Comparison of ENCODE assay signal across 8 mouse cellular contexts in the genomic region with DNA sequence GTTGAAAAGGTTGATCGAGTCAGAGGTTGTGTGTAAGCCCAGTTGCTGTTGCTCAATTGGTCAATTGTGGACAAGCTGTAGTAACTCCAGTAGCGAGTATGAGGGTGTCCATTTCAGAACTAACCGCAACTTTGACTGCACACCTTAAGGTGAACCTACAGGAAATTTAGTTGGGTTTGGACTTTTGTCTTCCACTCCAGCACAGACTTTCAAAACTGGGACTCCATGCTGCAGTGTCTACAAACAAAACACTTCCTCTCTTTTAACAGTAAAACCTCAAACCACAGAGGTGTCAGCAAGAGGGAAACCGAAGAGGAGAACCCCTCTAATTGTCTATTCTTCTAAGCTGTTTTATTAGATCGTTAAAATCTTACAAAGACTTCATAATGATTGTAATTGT. TPM values are rescaled to one million over a fixed set of nuclear protein-coding genes. Genes with fewer than 3 reads are reported as not detected.
DNase-seq lines count a peak whose midpoint lies in the region; ATAC-seq and TF ChIP-seq lines count a peak whose summit lies in the region.

No protein-coding gene starts in this region.

- H3K9ac ChIP-seq in embryonic facial prominence, embryonic 15.5 days, result 0 out of 2 replicates have a peak overlapping the region, but pooled peaks have one; percentile 95
- H3K9ac ChIP-seq in limb, embryonic 13.5 days, result peak overlapping the region; percentile 99
- peak overlapping the region; percentile 99 for H3K9ac ChIP-seq in stomach, embryonic 14.5 days (replicated peaks; ENCODE audit: low read depth, low read length)

- no peaks in the 10 kb centered on the region for H3K36me3 ChIP-seq in testis, adult 2 months (ENCODE audit: control insufficient read depth, insufficient read depth, low read length)
- peaks cover 20% of the 10 kb centered on the region; the same call in 1 of the 2 replicates for H3K36me3 ChIP-seq in embryonic facial prominence, embryonic 15.5 days
- H3K36me3 ChIP-seq in limb, embryonic 13.5 days, result peaks cover 27% of the 10 kb centered on the region
- H3K36me3 ChIP-seq in stomach, embryonic 14.5 days (ENCODE audit: control insufficient read depth, insufficient read depth, low read length), result peaks cover 9% of the 10 kb centered on the region; the same call in 1 of the 2 replicates

- H3K9me3 ChIP-seq in embryonic facial prominence, embryonic 15.5 days (replicated peaks), result no peaks in the 10 kb centered on the region
- H3K9me3 ChIP-seq in limb, embryonic 13.5 days, result no peaks in the 10 kb centered on the region
- no peaks in the 10 kb centered on the region for H3K9me3 ChIP-seq in stomach, embryonic 14.5 days (ENCODE audit: control insufficient read depth, low read depth, low read length)

- 0 out of 2 replicates have a peak overlapping the region, but pooled peaks have one; percentile 5 for H3K27ac ChIP-seq in testis, adult 2 months (ENCODE audit: control insufficient read depth, insufficient read depth, low read depth, low read length)
- no peak overlapping the region for H3K27ac ChIP-seq in embryonic facial prominence, embryonic 15.5 days (replicated peaks)
- no peak overlapping the region for H3K27ac ChIP-seq in limb, embryonic 13.5 days
- peak overlapping the region; percentile 93; the same call in 1 of the 2 replicates for H3K27ac ChIP-seq in stomach, embryonic 14.5 days (ENCODE audit: low read length)

- no peak for DNase-seq in testis, postnatal 14 days (ENCODE audit: low spot score)
- DNase-seq in layer of hippocampus, adult 9-10 months (ENCODE audit: low spot score), result no peak
- DNase-seq in gastrocnemius, postnatal 14 days, result no peak
- DNase-seq in right cerebral cortex, postnatal 4 days, result no peak

- WGBS in embryonic facial prominence, embryonic 15.5 days, result 43% methylated on average over 5 of the region's 5 CpGs
- 31% methylated on average over 5 of the region's 5 CpGs for WGBS in limb, embryonic 13.5 days
- WGBS in stomach, embryonic 14.5 days, result 41% methylated on average over 5 of the region's 5 CpGs

- peak overlapping the region; percentile 91; the same call in 1 of the 2 replicates for H3K4me3 ChIP-seq in testis, adult 2 months (ENCODE audit: control insufficient read depth, low read depth, low read length)
- H3K4me3 ChIP-seq in embryonic facial prominence, embryonic 15.5 days (replicated peaks), result peak overlapping the region; percentile 94
- H3K4me3 ChIP-seq in limb, embryonic 13.5 days, result peak overlapping the region; percentile 97
- H3K4me3 ChIP-seq in stomach, embryonic 14.5 days (ENCODE audit: low read depth, low read length), result peak overlapping the region; percentile 98

- peak overlapping the region; percentile 67 for H3K4me2 ChIP-seq in embryonic facial prominence, embryonic 15.5 days (replicated peaks)
- H3K4me2 ChIP-seq in limb, embryonic 13.5 days (replicated peaks), result peak overlapping the region; percentile 89
- peak overlapping the region; percentile 79 for H3K4me2 ChIP-seq in stomach, embryonic 14.5 days (replicated peaks; ENCODE audit: low read depth, low read length)

- H3K27me3 ChIP-seq in testis, adult 2 months (ENCODE audit: control insufficient read depth, insufficient read depth, low read length), result no peaks in the 10 kb centered on the region
- H3K27me3 ChIP-seq in embryonic facial prominence, embryonic 15.5 days, result no peaks in the 10 kb centered on the region
- H3K27me3 ChIP-seq in limb, embryonic 13.5 days, result no peaks in the 10 kb centered on the region
- H3K27me3 ChIP-seq in stomach, embryonic 14.5 days (ENCODE audit: control insufficient read depth, insufficient read depth, low read length), result no peaks in the 10 kb centered on the region

- intact Hi-C loops in gastrocnemius, postnatal 14 days (cut with DNase I; ENCODE audit: low total_unique reads), result no loop called here

- no peak for ATAC-seq in embryonic facial prominence, embryonic 15.5 days (ENCODE audit: insufficient number of reproducible peaks, low FRiP score, low TSS enrichment, low read depth)
- ATAC-seq in limb, embryonic 13.5 days (ENCODE audit: low FRiP score, low read depth), result no peak
- no peak for ATAC-seq in stomach, embryonic 14.5 days (ENCODE audit: insufficient number of reproducible peaks, insufficient read depth, low FRiP score, low read depth)

- no peak for TF ChIP-seq CTCF in testis, adult 2 months (IDR thresholded peaks at IDR 0.05; ENCODE audit: control insufficient read depth, insufficient read depth, insufficient replicate concordance, low read depth, low read length)

- H3K4me1 ChIP-seq in testis, adult 2 months (ENCODE audit: control insufficient read depth, insufficient read depth, low read length), result peaks cover 16% of the 10 kb centered on the region
- H3K4me1 ChIP-seq in embryonic facial prominence, embryonic 15.5 days, result peaks cover 35% of the 10 kb centered on the region
- peaks cover 59% of the 10 kb centered on the region for H3K4me1 ChIP-seq in limb, embryonic 13.5 days
- peaks cover 24% of the 10 kb centered on the region for H3K4me1 ChIP-seq in stomach, embryonic 14.5 days (ENCODE audit: control insufficient read depth, insufficient read depth, low read length)

- no peak for TF ChIP-seq POLR2A in testis, adult 2 months (IDR thresholded peaks at IDR 0.05; ENCODE audit: control insufficient read depth, low read depth, low read length)

RNA-seq across cellular contexts. Expression of gene H2afy, which starts 2.1 kb away (rescaled TPM):
- polyA plus RNA-seq in testis, adult 2 months (2012; rRNA removed), result 56.3 and 61.0 TPM in 2 replicates
- 275 and 292 TPM in 2 replicates for polyA plus RNA-seq in embryonic facial prominence, embryonic 15.5 days (2015; fragmentation: Nextera tagmentation; extraction: Ambion mirVana)
- polyA plus RNA-seq in limb, embryonic 13.5 days (2015; fragmentation: Nextera tagmentation; extraction: Ambion mirVana), result 422 and 433 TPM in 2 replicates
- 375 and 402 TPM in 2 replicates for polyA plus RNA-seq in stomach, embryonic 14.5 days (2014; fragmentation: Nextera tagmentation; extraction: Ambion mirVana)
- 10 to 100 TPM; 60.8 to 61.3 TPM for total RNA-seq in gastrocnemius, postnatal 14 days (2021)

RNA-seq across cellular contexts. Expression of gene Tifab, which starts 44.7 kb away (rescaled TPM):
- 0.15 and 0.35 TPM in 2 replicates for polyA plus RNA-seq in testis, adult 2 months (2012; rRNA removed)
- 3.4 and 3.7 TPM in 2 replicates for polyA plus RNA-seq in embryonic facial prominence, embryonic 15.5 days (2015; fragmentation: Nextera tagmentation; extraction: Ambion mirVana)
- polyA plus RNA-seq in limb, embryonic 13.5 days (2015; fragmentation: Nextera tagmentation; extraction: Ambion mirVana), result 1.5 and 1.7 TPM in 2 replicates
- 1.2 and 1.4 TPM in 2 replicates for polyA plus RNA-seq in stomach, embryonic 14.5 days (2014; fragmentation: Nextera tagmentation; extraction: Ambion mirVana)
- total RNA-seq in gastrocnemius, postnatal 14 days (2021), result under 1 TPM; 0.31 to 0.44 TPM

Comparison
In these comparisons a context has a peak if more than half of its experiments do, and no peak if none do; other contexts are left out.
1. H3K27ac ChIP-seq: peak in testis, adult 2 months (single experiment) and stomach, embryonic 14.5 days (single experiment); none in embryonic facial prominence, embryonic 15.5 days (single experiment) and limb, embryonic 13.5 days (single experiment).
2. Peak in every context shown above with its lines, with median percentiles within 50 percentile points of each other: H3K4me3 ChIP-seq, H3K4me2 ChIP-seq and H3K9ac ChIP-seq.